Mouse (Mus musculus) myocyte (in vitro differentiated cells): ENCODE measurements at regions not wholly inside any gene's neighbourhood (a gene's known extent, or its start where the extent isn't known, plus 50 kb on each side); places are given as distances from the start of the nearest gene placed in this dataset.

Source experiments
- H3K27me3 ChIP-seq: one replicate; pipeline ENCODE4 v1.6.1; 2011; ENCODE audit not compliant: control insufficient read depth, insufficient read depth, insufficient read length
- H3K36me3 ChIP-seq: one replicate; pipeline ENCODE4 v1.6.1; 2011; ENCODE audit not compliant: control insufficient read depth, insufficient read depth
- H3K4me2 ChIP-seq: one replicate; pipeline ENCODE4 v1.6.1; 2011; ENCODE audit warnings: low read depth, control low read depth
- H3K4me3 ChIP-seq: one replicate; pipeline ENCODE4 v1.5.1; 2011; ENCODE audit warnings: mild to moderate bottlenecking, control low read depth, moderate library complexity
- H3K79me2 ChIP-seq: one replicate; pipeline ENCODE4 v1.6.1; 2011; ENCODE audit not compliant: control insufficient read depth, insufficient read depth
- H3ac ChIP-seq: one replicate; pipeline ENCODE4 v1.6.1; 2011; ENCODE audit not compliant: control insufficient read depth, insufficient read length
- CEBPB ChIP-seq: IDR thresholded peaks from 2 replicates; pipeline ENCODE4 v1.6.1; 2011; ENCODE audit warnings: mild to moderate bottlenecking, moderate library complexity; ENCODE audit not compliant: poor library complexity, insufficient read depth, severe bottlenecking
- E2F4 ChIP-seq: IDR thresholded peaks from one replicate; pipeline ENCODE4 v1.6.1; 2011; ENCODE audit warnings: mild to moderate bottlenecking, control low read depth, moderate library complexity; ENCODE audit not compliant: insufficient read depth
- MAX ChIP-seq: IDR thresholded peaks from one replicate; pipeline ENCODE4 v1.6.1; 2011; ENCODE audit warnings: low read depth, mild to moderate bottlenecking, control low read depth
- MYOD1 ChIP-seq, 3 experiments: IDR thresholded peaks; one replicate each; pipeline ENCODE4 v1.6.1; 2011; ENCODE audit warnings: control low read depth in 2 of 3, low read depth in 2 of 3, mild to moderate bottlenecking in 2 of 3, moderate library complexity in 1 of 3; ENCODE audit not compliant: insufficient read length in 2 of 3, control insufficient read depth in 1 of 3
- MYOG ChIP-seq, 3 experiments: IDR thresholded peaks; one replicate each; pipeline ENCODE4 v1.6.1; 2011; ENCODE audit warnings: control low read depth in 2 of 3, low read depth in 2 of 3, mild to moderate bottlenecking in 2 of 3; ENCODE audit not compliant: insufficient read length in 2 of 3, control insufficient read depth in 1 of 3, insufficient read depth in 1 of 3
- POLR2A ChIP-seq: IDR thresholded peaks from one replicate; pipeline ENCODE4 v1.6.1; 2011; ENCODE audit warnings: low read depth, mild to moderate bottlenecking, control low read depth, moderate library complexity; ENCODE audit not compliant: insufficient read length
- POLR2AphosphoS2 ChIP-seq: IDR thresholded peaks from one replicate; pipeline ENCODE4 v1.6.1; 2011; ENCODE audit warnings: low read depth, control low read depth; ENCODE audit not compliant: insufficient read length
- REST ChIP-seq: IDR thresholded peaks from one replicate; pipeline ENCODE4 v1.6.1; 2011; ENCODE audit warnings: mild to moderate bottlenecking, control low read depth, moderate library complexity; ENCODE audit not compliant: insufficient read depth, insufficient read length
- SRF ChIP-seq: IDR thresholded peaks from one replicate; pipeline ENCODE4 v1.6.1; 2011; ENCODE audit warnings: low read depth; ENCODE audit not compliant: control insufficient read depth, insufficient read length
- TCF12 ChIP-seq: IDR thresholded peaks from one replicate; pipeline ENCODE4 v1.6.1; 2011; ENCODE audit warnings: mild to moderate bottlenecking, control low read depth; ENCODE audit not compliant: poor library complexity, insufficient read depth, severe bottlenecking
- TCF3 ChIP-seq: IDR thresholded peaks from one replicate; pipeline ENCODE4 v1.6.1; 2011; ENCODE audit warnings: low read depth, control low read depth; ENCODE audit not compliant: insufficient read length
- USF1 ChIP-seq: IDR thresholded peaks from one replicate; pipeline ENCODE4 v1.6.1; 2011; ENCODE audit warnings: low read depth, mild to moderate bottlenecking, control low read depth, moderate library complexity

- H3K36me3 ChIP-seq, result no peaks in the 10 kb centered on the region
- H3ac ChIP-seq, result no peak overlapping the region
- H3K27me3 ChIP-seq, result no peaks in the 10 kb centered on the region
- TF ChIP-seq E2F4 (no peak), MAX (no peak), POLR2AphosphoS2 (no peak), USF1 (no peak), SRF (no peak), REST (no peak), TCF3 (no peak), MYOD1 (IDR thresholded peaks at IDR 0.05; ENCODE audit: control insufficient read depth in 1 of 3, insufficient read length in 2 of 3, low read depth in 2 of 3) (no peak), POLR2A (no peak), CEBPB (no peak), TCF12 (no peak), MYOG (IDR thresholded peaks at IDR 0.05; ENCODE audit: control insufficient read depth in 1 of 3, insufficient read depth in 1 of 3, insufficient read length in 2 of 3, low read depth in 2 of 3) (no peak)
- no peaks in the 10 kb centered on the region for H3K79me2 ChIP-seq
- H3K4me3 ChIP-seq, result no peak overlapping the region
- no peak overlapping the region for H3K4me2 ChIP-seq
These were observed 245.8 kb downstream of the Rnf144b start for GRCm38 (mm10) chr13:47368041-47368823.

GRCm38 (mm10) chr13:47374583-47374982 is 252.1 kb downstream of the Rnf144b start:
- no peaks in the 10 kb centered on the region for H3K36me3 ChIP-seq
- no peak overlapping the region for H3K4me3 ChIP-seq
- H3K79me2 ChIP-seq, result no peaks in the 10 kb centered on the region
- H3K4me2 ChIP-seq, result no peak overlapping the region
- no peak overlapping the region for H3ac ChIP-seq
- TF ChIP-seq POLR2A (no peak), CEBPB (peak; percentile 83; the same call in 1 of the 2 replicates)
- no peaks in the 10 kb centered on the region for H3K27me3 ChIP-seq

DNA sequence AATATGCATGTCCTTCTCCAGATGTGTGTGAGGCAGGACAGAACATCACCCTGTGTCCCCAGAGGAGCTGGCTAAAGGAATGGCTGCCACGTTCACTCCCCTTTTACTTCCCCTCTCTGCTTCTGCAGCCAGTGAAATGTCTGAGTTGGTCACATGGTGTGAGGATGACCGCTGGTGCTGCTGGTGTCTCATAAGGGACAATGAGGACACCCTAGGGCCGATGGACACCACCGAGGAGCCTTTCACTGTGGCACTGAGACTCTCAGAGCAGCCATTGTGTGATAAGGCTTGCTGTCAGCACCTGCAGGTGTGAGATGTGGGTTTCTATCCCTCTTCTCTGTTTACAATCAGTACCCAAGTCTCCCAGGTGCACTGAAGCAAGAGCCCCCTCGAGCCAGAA is 268.6 kb downstream of the Rnf144b start:
- no peak for TF ChIP-seq SRF
- TF ChIP-seq E2F4, result no peak
- no peak for TF ChIP-seq REST
- no peak for TF ChIP-seq POLR2AphosphoS2
- TF ChIP-seq MAX, result no peak
- no peak for TF ChIP-seq MYOG (IDR thresholded peaks at IDR 0.05; ENCODE audit: control insufficient read depth in 1 of 3, insufficient read depth in 1 of 3, insufficient read length in 2 of 3, low read depth in 2 of 3)
- TF ChIP-seq TCF3, result no peak
- TF ChIP-seq USF1, result no peak
- TF ChIP-seq TCF12, result no peak
- no peak for TF ChIP-seq MYOD1 (IDR thresholded peaks at IDR 0.05; ENCODE audit: control insufficient read depth in 1 of 3, insufficient read length in 2 of 3, low read depth in 2 of 3)
- no peak for TF ChIP-seq CEBPB
- no peak for TF ChIP-seq POLR2A
- Histone ChIP-seq H3K36me3 (no peaks in the 10 kb centered on the region), H3K79me2 (no peaks in the 10 kb centered on the region), H3K4me2 (no peak overlapping the region), H3ac (no peak overlapping the region), H3K4me3 (no peak overlapping the region), H3K27me3 (no peaks in the 10 kb centered on the region)

GRCm38 (mm10) chr13:47397726-47398350 is 275.4 kb downstream of the Rnf144b start:
- TF ChIP-seq E2F4, result no peak
- TF ChIP-seq REST, result no peak
- TF ChIP-seq MYOD1 (IDR thresholded peaks at IDR 0.05; ENCODE audit: control insufficient read depth in 1 of 3, insufficient read length in 2 of 3, low read depth in 2 of 3), result no peak
- no peak for TF ChIP-seq CEBPB
- no peak for TF ChIP-seq POLR2A
- TF ChIP-seq TCF3, result no peak
- no peak for TF ChIP-seq USF1
- no peak for TF ChIP-seq MAX
- no peak for TF ChIP-seq SRF
- TF ChIP-seq MYOG (IDR thresholded peaks at IDR 0.05; ENCODE audit: control insufficient read depth in 1 of 3, insufficient read depth in 1 of 3, insufficient read length in 2 of 3, low read depth in 2 of 3), result no peak
- no peak for TF ChIP-seq POLR2AphosphoS2
- H3K4me2 ChIP-seq, result no peak overlapping the region
- no peak overlapping the region for H3K4me3 ChIP-seq

More at GRCm38 (mm10) chr13:47397726-47398350, 275.4 kb downstream of the Rnf144b start:
- no peaks in the 10 kb centered on the region for H3K79me2 ChIP-seq
- H3K36me3 ChIP-seq, result no peaks in the 10 kb centered on the region
- no peak overlapping the region for H3ac ChIP-seq
- no peaks in the 10 kb centered on the region for H3K27me3 ChIP-seq
